Mouse (Mus musculus) ovary, postnatal 36 days (tissue): ENCODE results near the gene Rps19bp1.

ENCODE experiments used
- DNase-seq: peaks from one replicate; pipeline ENCODE4 v3.0.0; 2022; ENCODE audit warnings: low spot score, mixed read lengths

Rps19bp1 gene

GRCm38 (mm10) chr15:80219211-80219610 lies 44.9 kb downstream of the Rps19bp1 start:
- no peak for DNase-seq

- no peak for DNase-seq
These were observed 46.6 kb downstream of the Rps19bp1 start for GRCm38 (mm10) chr15:80217476-80217875.

- no peak for DNase-seq
These were observed 47.7 kb downstream of the Rps19bp1 start for GRCm38 (mm10) chr15:80216480-80216820.

- DNase-seq, result no peak
These were observed 48.2 kb downstream of the Rps19bp1 start for GRCm38 (mm10) chr15:80215716-80216479.

GRCm38 (mm10) chr15:80213688-80214087 lies 50.4 kb downstream of the Rps19bp1 start:
- DNase-seq, result no peak
